Mouse (Mus musculus) frontal cortex, postnatal 36 days (tissue): Measurements from ENCODE around the gene Rnf182.

ENCODE experiments used
- DNase-seq, 2 experiments: peaks; one replicate each; pipeline ENCODE4 v3.0.0; 2022; ENCODE audit warnings: low spot score in 2 of 2

Rnf182 gene

GRCm38 (mm10) chr13:43698506-43698905 lies 83.0 kb downstream of the Rnf182 start:
- no peak for DNase-seq

- DNase-seq = no peak
These were observed 88.0 kb downstream of the Rnf182 start for GRCm38 (mm10) chr13:43703471-43703870.

GRCm38 (mm10) chr13:43704533-43705116 lies 89.1 kb downstream of the Rnf182 start:
- no peak for DNase-seq

- DNase-seq = peak in 1 of 2 experiments; percentile 60
These were observed 90.9 kb downstream of the Rnf182 start for GRCm38 (mm10) chr13:43706387-43706786.

- no peak for DNase-seq
These were observed 94.0 kb downstream of the Rnf182 start for GRCm38 (mm10) chr13:43709529-43709928.

GRCm38 (mm10) chr13:43711708-43712314 lies 96.3 kb downstream of the Rnf182 start:
- DNase-seq = peak; percentile 28 to 51

GRCm38 (mm10) chr13:43714741-43715140 lies 99.2 kb downstream of the Rnf182 start:
- peak; percentile 47 to 58 for DNase-seq

- no peak for DNase-seq
These were observed 100.0 kb downstream of the Rnf182 start for GRCm38 (mm10) chr13:43715466-43715865.

GRCm38 (mm10) chr13:43716514-43717036 lies 101.1 kb downstream of the Rnf182 start:
- DNase-seq = no peak

GRCm38 (mm10) chr13:43718173-43718572 lies 102.7 kb downstream of the Rnf182 start:
- DNase-seq = no peak

GRCm38 (mm10) chr13:43720496-43720895 lies 105.0 kb downstream of the Rnf182 start:
- no peak for DNase-seq
